Mouse (Mus musculus): ENCODE measurements at regions not wholly inside any gene's neighbourhood (a gene's known extent, or its start where the extent isn't known, plus 50 kb on each side); places are given as distances from the start of the nearest gene placed in this dataset.

GRCm38 (mm10) chr8:92738080-92738479 is 64.0 kb downstream of the Irx6 start:
- no peak for TF ChIP-seq POLR2A (IDR thresholded peaks at IDR 0.05; ENCODE audit: low read depth, low read length)
- no peak for TF ChIP-seq CTCF (IDR thresholded peaks at IDR 0.05; ENCODE audit: extremely low read depth, insufficient read length, insufficient replicate concordance, low read depth, low read length)
